Mouse (Mus musculus): ENCODE measurements at regions not wholly inside any gene's neighbourhood (a gene's known extent, or its start where the extent isn't known, plus 50 kb on each side); places are given as distances from the start of the nearest gene placed in this dataset.

DNA sequence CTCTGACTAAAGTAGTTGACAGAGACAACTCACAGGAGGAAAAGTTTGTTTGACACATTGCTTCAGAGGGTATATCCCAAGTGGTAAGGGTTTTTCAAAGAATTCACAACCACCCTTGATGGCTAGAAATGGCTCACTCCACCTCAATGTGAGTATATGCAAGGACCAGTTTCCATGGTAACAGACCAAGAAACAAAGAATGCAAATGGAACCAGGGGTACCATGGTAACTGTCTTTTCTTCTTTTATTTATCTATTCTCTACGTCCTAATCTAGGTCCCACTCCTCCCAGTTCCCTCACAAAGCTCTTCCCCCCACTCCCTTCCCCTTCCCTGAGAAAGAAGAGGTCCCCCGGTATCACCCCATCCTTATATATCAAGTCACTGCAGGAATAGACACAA lies 57.5 kb downstream of the Ins1 start:
- DNase-seq (ENCODE audit: low read depth): no peak

GRCm38 (mm10) chr19:52331398-52331797 lies 67.3 kb downstream of the Ins1 start:
- DNase-seq (ENCODE audit: low read depth): no peak

GRCm38 (mm10) chr19:52355175-52355574 lies 91.1 kb downstream of the Ins1 start:
- no peak for DNase-seq (ENCODE audit: low read depth)

GRCm38 (mm10) chr19:52374892-52375578 lies 110.9 kb downstream of the Ins1 start:
- no peak for DNase-seq (ENCODE audit: low read depth)

DNA sequence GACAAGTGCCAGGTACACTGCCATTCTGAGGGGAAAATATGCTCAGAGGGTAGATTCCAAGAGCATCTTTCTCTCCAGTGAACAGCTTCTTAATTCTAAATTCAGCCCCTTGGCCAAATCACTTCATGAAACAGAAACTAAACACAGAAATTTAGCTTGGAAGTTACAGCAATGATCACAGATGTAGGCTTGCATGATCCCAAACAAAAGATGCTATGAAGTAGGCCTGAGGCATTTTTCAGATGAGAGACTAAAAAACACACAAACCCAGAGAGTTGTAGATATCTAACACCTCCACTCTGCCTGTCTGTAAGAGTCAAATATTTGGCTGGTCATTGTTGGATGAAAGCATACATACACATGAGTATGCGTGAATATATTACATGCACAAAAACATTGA lies 142.6 kb downstream of the Ins1 start:
- DNase-seq (ENCODE audit: low read depth): no peak

DNA sequence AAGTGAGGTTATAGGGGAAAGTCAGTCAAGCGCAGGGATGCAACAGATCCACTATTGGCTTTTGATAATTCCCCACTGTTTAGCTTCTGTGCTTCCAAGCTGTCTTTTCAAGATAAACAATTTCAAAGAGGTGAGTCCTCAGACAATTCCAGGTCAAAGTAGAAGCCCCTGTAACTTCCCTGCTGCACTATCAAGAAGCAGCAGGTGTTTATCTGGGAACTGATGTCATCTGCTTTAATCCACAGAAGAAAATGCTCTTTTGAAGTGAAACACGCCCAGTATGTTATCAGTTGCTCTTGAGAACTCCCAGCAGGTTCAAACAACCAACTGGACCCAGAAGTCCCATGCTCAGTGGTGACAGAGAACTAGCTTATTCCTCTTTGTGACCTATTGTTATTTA lies 164.7 kb downstream of the Ins1 start:
- no peak for DNase-seq (ENCODE audit: low read depth)

DNA sequence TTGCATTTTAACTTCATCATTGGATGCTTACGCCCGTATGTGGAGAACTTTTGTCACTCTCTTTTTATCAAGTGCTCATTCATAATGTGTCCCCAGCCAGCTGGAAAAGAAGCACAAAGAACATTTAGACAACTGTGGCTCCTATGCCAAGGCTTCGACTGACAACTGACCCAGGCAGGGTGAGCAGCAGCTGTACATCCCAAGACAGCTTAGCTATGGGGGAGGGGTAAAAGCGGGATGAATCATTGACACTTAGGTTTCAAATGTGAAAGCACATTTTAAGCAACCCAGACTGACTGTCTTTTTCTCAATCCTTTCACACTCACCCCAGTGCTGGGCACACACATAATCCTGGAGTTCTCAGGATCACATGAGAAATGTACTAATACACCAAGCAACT lies 178.4 kb downstream of the Ins1 start:
- DNase-seq (ENCODE audit: low read depth): peak; percentile 9

- DNase-seq (ENCODE audit: low read depth): no peak
Measured at GRCm38 (mm10) chr19:52448931-52449330, 184.8 kb downstream of the Ins1 start.

GRCm38 (mm10) chr19:52449392-52449791 lies 185.3 kb downstream of the Ins1 start:
- no peak for DNase-seq (ENCODE audit: low read depth)
